Mouse (Mus musculus) small intestine, adult 2 months (tissue): ENCODE data around the gene Gm36176. TPM values are rescaled to one million over a fixed set of nuclear protein-coding genes. Genes with fewer than 3 reads are reported as not detected.

Source experiments
- H3K27ac ChIP-seq: fragments of 200-500 bp; 2 replicates; pipeline ENCODE4 v1.5.1; 2012; ENCODE audit warnings: low read depth, low read length, control low read depth, inconsistent platforms; ENCODE audit not compliant: insufficient read depth
- H3K27me3 ChIP-seq: fragments of 200-500 bp; 2 replicates; pipeline ENCODE4 v1.6.1; 2012; ENCODE audit warnings: mild to moderate bottlenecking, moderate library complexity, low read length, inconsistent platforms; ENCODE audit not compliant: control insufficient read depth, insufficient read depth
- H3K36me3 ChIP-seq: fragments of 200-500 bp; 2 replicates; pipeline ENCODE4 v1.6.1; 2012; ENCODE audit warnings: mild to moderate bottlenecking, low read length, control low read depth, inconsistent platforms; ENCODE audit not compliant: control insufficient read depth, insufficient read depth
- H3K4me1 ChIP-seq: fragments of 200-500 bp; 2 replicates; pipeline ENCODE4 v1.6.1; 2012; ENCODE audit warnings: low read length, inconsistent platforms, mixed read lengths; ENCODE audit not compliant: control insufficient read depth, insufficient read depth, insufficient read length
- H3K4me3 ChIP-seq: fragments of 200-500 bp; 2 replicates; pipeline ENCODE4 v1.5.1; 2012; ENCODE audit warnings: low read depth, mild to moderate bottlenecking, control low read depth, inconsistent platforms, low read length, moderate library complexity
- CTCF ChIP-seq: fragments of 200-500 bp; IDR thresholded peaks from 2 replicates; pipeline ENCODE4 v1.5.1; 2012; ENCODE audit warnings: low read depth, mild to moderate bottlenecking, control low read depth, inconsistent platforms, low read length, moderate library complexity, mixed read lengths; ENCODE audit not compliant: insufficient replicate concordance, insufficient read length; ENCODE audit errors: extremely low read depth
- POLR2A ChIP-seq: fragments of 200-500 bp; IDR thresholded peaks from 2 replicates; pipeline ENCODE4 v1.6.1; 2012; ENCODE audit warnings: low read depth, mild to moderate bottlenecking, control low read depth, inconsistent platforms, low read length, moderate library complexity
- WGBS: fragments of 180-500 bp; shearing (Covaris S2); methylation state at CpG from one replicate; pipeline ENCODE4 v1.1.7; 2018; 5-methylcytosine and 5-hydroxymethylcytosine counted together
- polyA plus RNA-seq: library from polyadenylated mRNA; depleted of rRNA; stranded (reverse); fragments of >200 nt; gene quantifications from 2 replicates; pipeline ENCODE4 v1.2.3, GENCODE M21; 2012; rRNA removed

The Gm36176 gene
- polyA plus RNA-seq, 1 experiment = not detected

GRCm38 (mm10) chr10:77880305-77880704 lies 33.7 kb downstream of the Gm36176 start:
- Histone ChIP-seq H3K27ac (no peak overlapping the region), H3K27me3 (no peaks in the 10 kb centered on the region), H3K4me3 (no peak overlapping the region), H3K36me3 (no peaks in the 10 kb centered on the region), H3K4me1 (no peaks in the 10 kb centered on the region)
- TF ChIP-seq POLR2A (no peak), CTCF (no peak)
- WGBS = 55% methylated on average over 3 of the region's 3 CpGs

- no peak overlapping the region for H3K27ac ChIP-seq
- WGBS = 83% methylated on average over 5 of the region's 5 CpGs
- no peak overlapping the region for H3K4me3 ChIP-seq
- no peaks in the 10 kb centered on the region for H3K36me3 ChIP-seq
- TF ChIP-seq CTCF (no peak), POLR2A (no peak)
- no peaks in the 10 kb centered on the region for H3K4me1 ChIP-seq
- H3K27me3 ChIP-seq = no peaks in the 10 kb centered on the region
Measured at GRCm38 (mm10) chr10:77882553-77882952, 36.0 kb downstream of the Gm36176 start.

GRCm38 (mm10) chr10:77886007-77886747 lies 39.6 kb downstream of the Gm36176 start:
- 0 out of 2 replicates have a peak, but pooled peaks have one; percentile 7 for TF ChIP-seq CTCF
- no peak for TF ChIP-seq POLR2A
- Histone ChIP-seq H3K36me3 (no peaks in the 10 kb centered on the region), H3K4me3 (no peak overlapping the region), H3K4me1 (no peaks in the 10 kb centered on the region), H3K27me3 (no peaks in the 10 kb centered on the region), H3K27ac (no peak overlapping the region)
- WGBS = 38% methylated on average over 12 of the region's 12 CpGs

- WGBS = 74% methylated on average over 8 of the region's 8 CpGs
- H3K4me3 ChIP-seq = no peak overlapping the region
- no peaks in the 10 kb centered on the region for H3K4me1 ChIP-seq
- H3K36me3 ChIP-seq = no peaks in the 10 kb centered on the region
- H3K27me3 ChIP-seq = no peaks in the 10 kb centered on the region
- no peak for TF ChIP-seq CTCF
- no peak for TF ChIP-seq POLR2A
- no peak overlapping the region for H3K27ac ChIP-seq
Measured at GRCm38 (mm10) chr10:77890987-77891565, 44.5 kb downstream of the Gm36176 start.

GRCm38 (mm10) chr10:77895562-77895961 lies 49.0 kb downstream of the Gm36176 start:
- Histone ChIP-seq H3K4me3 (no peak overlapping the region), H3K36me3 (no peaks in the 10 kb centered on the region), H3K4me1 (peaks cover 6% of the 10 kb centered on the region; the same call in 1 of the 2 replicates), H3K27ac (peak overlapping the region; percentile 10; the same call in 1 of the 2 replicates), H3K27me3 (no peaks in the 10 kb centered on the region)
- 60% methylated on average over 5 of the region's 5 CpGs for WGBS
- TF ChIP-seq CTCF (no peak), POLR2A (no peak)

Other genes with a start within 250 kb of the Gm36176 start
- 129 and 254 TPM in 2 replicates for gene Sumo3, start 240.7 kb upstream of the Gm36176 start, polyA plus RNA-seq
- not detected in 2 replicates for gene Gm49325, start 240.6 kb upstream of the Gm36176 start, polyA plus RNA-seq
- gene Ube2g2, start 224.5 kb upstream of the Gm36176 start, polyA plus RNA-seq = 16.5 and 20.9 TPM in 2 replicates
- 0.11 and 0.33 TPM in 2 replicates for gene Tspear, start 160.2 kb upstream of the Gm36176 start, polyA plus RNA-seq
- not detected in 2 replicates for gene Gm19402, start 156.0 kb upstream of the Gm36176 start, polyA plus RNA-seq
- not detected in 2 replicates for gene Gm9508, start 149.6 kb upstream of the Gm36176 start, polyA plus RNA-seq
- gene Gm10272, start 140.2 kb upstream of the Gm36176 start, polyA plus RNA-seq = not detected in 2 replicates
- gene Gm10024, start 135.3 kb upstream of the Gm36176 start, polyA plus RNA-seq = not detected in 2 replicates
- gene Gm10142, start 131.0 kb upstream of the Gm36176 start, polyA plus RNA-seq = 0.85 TPM in 1 of 2 replicates, not detected in the other
- not detected in 2 replicates for gene Krtap12-1, start 126.2 kb upstream of the Gm36176 start, polyA plus RNA-seq
- not detected in 2 replicates for gene Gm10100, start 120.3 kb upstream of the Gm36176 start, polyA plus RNA-seq
- not detected in 2 replicates for gene Gm18596, start 104.2 kb upstream of the Gm36176 start, polyA plus RNA-seq
- gene Gm9736, start 95.4 kb upstream of the Gm36176 start, polyA plus RNA-seq = not detected in 2 replicates
- gene Gm3233, start 87.1 kb upstream of the Gm36176 start, polyA plus RNA-seq = not detected in 2 replicates
- not detected in 2 replicates for gene Gm3238, start 75.5 kb upstream of the Gm36176 start, polyA plus RNA-seq
- gene Gm7138, start 69.9 kb upstream of the Gm36176 start, polyA plus RNA-seq = not detected in 2 replicates
- gene Gm3250, start 64.3 kb upstream of the Gm36176 start, polyA plus RNA-seq = not detected in 2 replicates
- not detected in 2 replicates for gene Gm7137, start 58.6 kb upstream of the Gm36176 start, polyA plus RNA-seq
- gene Gm9639, start 51.7 kb upstream of the Gm36176 start, polyA plus RNA-seq = not detected in 2 replicates
- not detected in 2 replicates for gene Gm19668, start 47.7 kb upstream of the Gm36176 start, polyA plus RNA-seq
- not detected in 2 replicates for gene Gm9507, start 35.0 kb upstream of the Gm36176 start, polyA plus RNA-seq
- not detected in 2 replicates for gene Gm2696, start 32.1 kb upstream of the Gm36176 start, polyA plus RNA-seq
- not detected in 2 replicates for gene Krtap10-4, start 19.7 kb upstream of the Gm36176 start, polyA plus RNA-seq
- 0.09 TPM in 1 of 2 replicates, not detected in the other for gene Krtap10-10, start 10.9 kb upstream of the Gm36176 start, polyA plus RNA-seq
- gene Gm10318, start 6.1 kb downstream of the Gm36176 start, polyA plus RNA-seq = not detected in 2 replicates
- not detected in 2 replicates for gene Gm3285, start 15.2 kb downstream of the Gm36176 start, polyA plus RNA-seq
- 4.0 and 5.3 TPM in 2 replicates for gene Lrrc3, start 55.7 kb downstream of the Gm36176 start, polyA plus RNA-seq
- gene Trpm2, start 123.8 kb downstream of the Gm36176 start, polyA plus RNA-seq = 1.8 and 3.4 TPM in 2 replicates
- 11.0 and 14.6 TPM in 2 replicates for gene 1810043G02Rik, start 131.7 kb downstream of the Gm36176 start, polyA plus RNA-seq
- 31.2 and 39.0 TPM in 2 replicates for gene Pfkl, start 163.3 kb downstream of the Gm36176 start, polyA plus RNA-seq
- 0.86 and 1.1 TPM in 2 replicates for gene Dnmt3l, start 195.1 kb downstream of the Gm36176 start, polyA plus RNA-seq
- 0.27 and 0.34 TPM in 2 replicates for gene Aire, start 196.8 kb downstream of the Gm36176 start, polyA plus RNA-seq
- gene Icosl, start 222.5 kb downstream of the Gm36176 start, polyA plus RNA-seq = 6.8 and 9.7 TPM in 2 replicates